Mouse (Mus musculus) cortical plate, adult 2 months (tissue): ENCODE measurements around the gene Nceh1.

Experiments
- CTCF ChIP-seq: fragments of 200-500 bp; IDR thresholded peaks from 2 replicates; pipeline ENCODE4 v1.5.1; 2011; ENCODE audit warnings: mild to moderate bottlenecking, control low read depth, low read length; ENCODE audit not compliant: insufficient read depth; ENCODE audit errors: extremely low read depth
- POLR2A ChIP-seq: fragments of 200-500 bp; IDR thresholded peaks from 2 replicates; pipeline ENCODE4 v1.6.1; 2011; ENCODE audit warnings: mild to moderate bottlenecking, low read length, control low read depth; ENCODE audit not compliant: insufficient read depth; ENCODE audit errors: extremely low read depth

GRCm38 (mm10) chr3:27228530-27229309 is 46.0 kb downstream of the Nceh1 start:
- TF ChIP-seq POLR2A (no peak), CTCF (peak; percentile 60)
